Mouse (Mus musculus): ENCODE results near the gene Tdrd12.

The Tdrd12 gene

GRCm38 (mm10) chr7:35448867-35449266 is 88.7 kb downstream of the Tdrd12 start:
- DNase-seq (ENCODE audit: inconsistent age in 2 of 2, low spot score in 1 of 2) = no peak

GRCm38 (mm10) chr7:35447996-35448846 is 89.3 kb downstream of the Tdrd12 start, which contains the start of gene Slc7a9:
Slc7a9 (plus strand) TSS chr7:35448796.
- no peak for DNase-seq (ENCODE audit: inconsistent age in 2 of 2, low spot score in 1 of 2)

- no peak for DNase-seq (ENCODE audit: inconsistent age in 2 of 2, low spot score in 1 of 2)
These were observed 90.0 kb downstream of the Tdrd12 start for GRCm38 (mm10) chr7:35447501-35447900.

GRCm38 (mm10) chr7:35435266-35435665 is 102.3 kb downstream of the Tdrd12 start:
- no peak for DNase-seq (ENCODE audit: inconsistent age in 2 of 2, low spot score in 1 of 2)

GRCm38 (mm10) chr7:35428146-35428545 is 109.4 kb downstream of the Tdrd12 start:
- DNase-seq (ENCODE audit: inconsistent age in 2 of 2, low spot score in 1 of 2) = no peak

- no peak for DNase-seq (ENCODE audit: inconsistent age in 2 of 2, low spot score in 1 of 2)
These were observed 114.5 kb downstream of the Tdrd12 start for GRCm38 (mm10) chr7:35423071-35423470.
